Mouse (Mus musculus) cortical plate, adult 2 months (tissue): ENCODE measurements around the gene Rbm20.

Source experiments
- CTCF ChIP-seq: fragments of 200-500 bp; IDR thresholded peaks from 2 replicates; pipeline ENCODE4 v1.5.1; 2011; ENCODE audit warnings: mild to moderate bottlenecking, control low read depth, low read length; ENCODE audit not compliant: insufficient read depth; ENCODE audit errors: extremely low read depth
- POLR2A ChIP-seq: fragments of 200-500 bp; IDR thresholded peaks from 2 replicates; pipeline ENCODE4 v1.6.1; 2011; ENCODE audit warnings: mild to moderate bottlenecking, low read length, control low read depth; ENCODE audit not compliant: insufficient read depth; ENCODE audit errors: extremely low read depth

DNA sequence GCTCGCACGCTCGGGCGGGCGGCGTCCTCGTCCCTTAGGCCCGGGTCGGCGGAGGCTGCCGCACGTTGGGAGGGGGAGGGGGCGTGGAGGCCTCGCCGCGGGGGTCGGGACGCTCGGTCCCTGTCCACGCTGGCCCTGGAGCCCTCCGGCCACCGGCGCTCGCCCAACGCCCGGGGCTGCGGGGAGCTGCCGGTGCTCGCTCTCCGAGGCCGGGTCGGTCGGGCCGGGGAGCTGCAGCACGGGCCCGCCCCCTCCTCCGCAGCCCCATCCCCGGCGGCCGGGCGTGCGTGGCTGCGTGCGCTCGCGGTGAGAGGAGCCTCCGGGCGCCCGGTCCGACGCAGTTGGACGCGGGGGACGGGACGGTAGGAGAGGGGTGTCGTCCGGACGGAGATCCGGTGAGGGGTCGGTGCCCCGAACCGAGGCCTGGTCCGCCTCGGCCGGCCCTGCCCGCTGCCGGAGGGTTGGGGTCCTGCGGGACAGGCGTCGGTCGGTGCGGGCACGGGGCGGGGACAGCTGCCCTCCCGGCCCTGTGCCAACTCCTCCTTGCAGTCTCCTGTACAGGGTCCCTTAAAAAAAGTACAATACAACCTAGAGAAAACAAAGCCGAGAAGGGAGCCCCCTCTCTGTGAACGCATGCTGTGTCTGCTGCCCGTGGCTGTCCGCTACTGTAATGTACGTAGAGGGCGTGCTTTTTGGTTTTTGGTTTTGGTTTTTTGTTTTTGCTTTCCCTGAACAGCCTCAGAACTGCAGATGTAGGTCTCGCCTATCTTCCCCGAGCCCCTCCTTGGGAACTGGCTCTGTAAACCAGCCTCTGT, 226.6 kb downstream of the Rbm20 start:
- TF ChIP-seq CTCF = no peak
- 0 out of 2 replicates have a peak, but pooled peaks have one; percentile 11 for TF ChIP-seq POLR2A
